Mouse (Mus musculus): ENCODE data around the gene Rbck1. TPM values are rescaled to one million over a fixed set of nuclear protein-coding genes. Genes with fewer than 3 reads are reported as not detected.
A peak's percentile ranks its signal among the peaks of the same experiment; 100 is the strongest.

Rbck1 gene
- 98.1 and 98.2 TPM in 2 replicates for polyA plus RNA-seq (2016; fragmentation: Nextera tagmentation; extraction: Ambion mirVana)

- peak within 1 kb of the TSS; percentile 90 for H3K4me3 ChIP-seq
- peaks cover 6% of the 10 kb centered on the region for H3K27me3 ChIP-seq (ENCODE audit: poor library complexity, severe bottlenecking)
- under 1% methylated on average over 54 of the region's 54 CpGs for WGBS
- peaks cover 35% of the 10 kb centered on the region for H3K4me1 ChIP-seq
- peak within 1 kb of the TSS; percentile 93 for H3K27ac ChIP-seq
- H3K36me3 ChIP-seq (replicated peaks) = peaks cover 35% of the 10 kb centered on the region
- peak; percentile 89 for DNase-seq (ENCODE audit: extremely low spot score, low spot score)
- no peaks in the 10 kb centered on the region for H3K9me3 ChIP-seq
Observed at GRCm38 (mm10) chr2:152332101-152332825, at the start of gene Rbck1. Gene Rbck1 (minus strand): TSS chr2:152332653.

DNA sequence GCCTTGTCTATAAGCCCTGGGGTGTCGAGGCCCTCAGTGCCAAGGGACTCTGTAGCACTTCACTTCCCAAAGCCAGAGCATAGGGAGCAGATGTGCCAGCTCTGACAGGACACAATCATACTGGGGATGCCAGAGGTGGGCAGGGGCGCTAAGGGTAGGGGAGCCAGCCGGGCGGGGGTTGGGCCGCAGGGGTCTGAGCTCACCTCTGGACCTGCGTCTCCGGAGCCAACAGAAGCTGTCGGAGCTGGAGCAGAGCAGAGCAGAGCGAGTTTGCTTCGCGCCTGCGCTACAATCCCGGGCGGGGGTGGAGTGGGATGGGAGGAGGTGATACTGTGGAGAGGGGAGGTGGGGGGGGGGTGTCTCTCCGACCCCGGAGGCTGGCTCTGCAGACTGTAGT is 43.9 kb upstream of the Rbck1 start, which contains the start of gene Nrsn2:
Nrsn2 (minus strand) TSS at position 294 of the 397 bp plus-strand sequence.
- DNase-seq (ENCODE audit: extremely low spot score, low spot score) = peak; percentile 26
- H3K27me3 ChIP-seq (ENCODE audit: poor library complexity, severe bottlenecking) = peaks cover 56% of the 10 kb centered on the region
- H3K4me1 ChIP-seq = peaks cover 29% of the 10 kb centered on the region
- peak within 1 kb of the TSS; percentile 76 for H3K27ac ChIP-seq
- H3K4me3 ChIP-seq = peak within 1 kb of the TSS; percentile 44
- H3K9me3 ChIP-seq = no peaks in the 10 kb centered on the region
- WGBS = 3% methylated on average over 16 of the region's 16 CpGs
- no peaks in the 10 kb centered on the region for H3K36me3 ChIP-seq (replicated peaks)

GRCm38 (mm10) chr2:152375652-152376344 is 43.3 kb upstream of the Rbck1 start:
- H3K4me3 ChIP-seq = peak overlapping the region; percentile 44
- DNase-seq (ENCODE audit: extremely low spot score, low spot score) = peak; percentile 64
- no peaks in the 10 kb centered on the region for H3K9me3 ChIP-seq
- no peaks in the 10 kb centered on the region for H3K36me3 ChIP-seq (replicated peaks)
- H3K27ac ChIP-seq = peak overlapping the region; percentile 76
- H3K27me3 ChIP-seq (ENCODE audit: poor library complexity, severe bottlenecking) = peaks cover 56% of the 10 kb centered on the region
- H3K4me1 ChIP-seq = peaks cover 29% of the 10 kb centered on the region
- WGBS = 2% methylated on average over 21 of the region's 21 CpGs

- Histone ChIP-seq H3K27me3 (ENCODE audit: poor library complexity, severe bottlenecking) (peaks cover 63% of the 10 kb centered on the region), H3K4me3 (no peak overlapping the region), H3K4me1 (peaks cover 39% of the 10 kb centered on the region), H3K36me3 (replicated peaks) (no peaks in the 10 kb centered on the region), H3K27ac (no peak overlapping the region), H3K9me3 (no peaks in the 10 kb centered on the region)
- WGBS = 89% methylated on average over 9 of the region's 9 CpGs
- DNase-seq (ENCODE audit: extremely low spot score, low spot score) = no peak
Observed at GRCm38 (mm10) chr2:152373547-152373946, 41.1 kb upstream of the Rbck1 start.

GRCm38 (mm10) chr2:152372661-152373060 is 40.2 kb upstream of the Rbck1 start:
- no peak overlapping the region for H3K27ac ChIP-seq
- no peaks in the 10 kb centered on the region for H3K36me3 ChIP-seq (replicated peaks)
- no peaks in the 10 kb centered on the region for H3K9me3 ChIP-seq
- no peak overlapping the region for H3K4me3 ChIP-seq
- WGBS = 72% methylated on average over 4 of the region's 4 CpGs
- peaks cover 39% of the 10 kb centered on the region for H3K4me1 ChIP-seq
- H3K27me3 ChIP-seq (ENCODE audit: poor library complexity, severe bottlenecking) = peaks cover 54% of the 10 kb centered on the region
- DNase-seq (ENCODE audit: extremely low spot score, low spot score) = no peak

GRCm38 (mm10) chr2:152372104-152372503 is 39.7 kb upstream of the Rbck1 start:
- Histone ChIP-seq H3K27me3 (ENCODE audit: poor library complexity, severe bottlenecking) (peaks cover 48% of the 10 kb centered on the region), H3K4me1 (peaks cover 39% of the 10 kb centered on the region), H3K9me3 (no peaks in the 10 kb centered on the region), H3K36me3 (replicated peaks) (no peaks in the 10 kb centered on the region), H3K4me3 (no peak overlapping the region), H3K27ac (no peak overlapping the region)
- no peak for DNase-seq (ENCODE audit: extremely low spot score, low spot score)
- WGBS = 90% methylated on average over 7 of the region's 7 CpGs

GRCm38 (mm10) chr2:152368532-152369140 is 36.2 kb upstream of the Rbck1 start:
- H3K9me3 ChIP-seq = no peaks in the 10 kb centered on the region
- no peaks in the 10 kb centered on the region for H3K36me3 ChIP-seq (replicated peaks)
- peaks cover 14% of the 10 kb centered on the region for H3K4me1 ChIP-seq
- peak; percentile 73 for DNase-seq (ENCODE audit: extremely low spot score, low spot score)
- no peak overlapping the region; the same call in 1 of the 2 replicates for H3K4me3 ChIP-seq
- H3K27me3 ChIP-seq (ENCODE audit: poor library complexity, severe bottlenecking) = peaks cover 14% of the 10 kb centered on the region
- 30% methylated on average over 14 of the region's 14 CpGs for WGBS
- no peak overlapping the region for H3K27ac ChIP-seq

GRCm38 (mm10) chr2:152367917-152368316 is 35.5 kb upstream of the Rbck1 start:
- 90% methylated on average over 5 of the region's 5 CpGs for WGBS

DNA sequence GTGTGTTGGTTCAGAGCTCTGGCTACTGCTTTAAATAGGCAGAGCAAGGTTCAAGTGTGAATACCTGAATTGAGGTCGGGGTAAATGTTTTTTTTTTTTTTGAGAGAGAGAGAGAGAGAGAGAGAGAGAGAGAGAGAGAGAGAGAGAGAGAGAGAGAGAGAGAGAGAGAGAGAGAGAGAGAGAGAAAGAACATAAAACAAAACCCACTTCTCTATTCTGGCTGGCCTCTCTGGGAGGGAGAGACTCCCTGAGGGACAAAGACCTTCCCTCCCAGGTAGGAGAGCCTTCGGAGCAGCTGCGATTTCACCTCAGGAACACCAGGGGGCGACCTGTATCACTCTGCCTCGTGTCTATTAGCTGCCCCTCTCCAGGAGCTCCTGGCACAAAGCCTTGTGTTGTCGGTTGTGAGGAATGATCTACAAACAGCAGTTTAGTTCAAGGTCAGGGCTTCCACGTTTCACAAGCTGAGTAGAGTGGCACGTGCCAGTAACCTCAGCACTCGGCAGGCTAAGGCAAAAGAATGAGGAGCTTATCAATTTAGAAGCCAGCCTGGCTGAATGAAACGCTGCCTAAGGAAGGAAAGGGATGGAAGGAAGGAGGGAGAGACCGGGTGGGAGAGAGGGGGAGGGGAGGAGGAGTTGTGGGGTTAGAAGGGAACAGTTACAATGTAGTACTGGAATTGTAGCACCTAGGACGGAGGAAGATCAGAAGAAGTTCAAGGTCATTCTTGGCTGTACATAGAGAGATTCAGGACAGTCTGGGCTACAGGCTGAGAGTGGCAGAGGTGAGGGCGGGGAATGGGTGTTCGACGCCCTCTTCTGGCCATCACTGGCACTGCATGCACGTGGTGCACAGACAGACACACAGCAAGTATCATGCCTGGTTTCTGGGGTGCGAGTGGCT is 31.0 kb upstream of the Rbck1 start:
- H3K27ac ChIP-seq = peak overlapping the region; percentile 85
- H3K4me3 ChIP-seq = peak overlapping the region; percentile 34

More at GRCm38 (mm10) chr2:152367917-152368316, 35.5 kb upstream of the Rbck1 start:
- Histone ChIP-seq H3K36me3 (replicated peaks) (no peaks in the 10 kb centered on the region), H3K4me1 (peaks cover 17% of the 10 kb centered on the region), H3K4me3 (no peak overlapping the region), H3K27ac (no peak overlapping the region), H3K27me3 (ENCODE audit: poor library complexity, severe bottlenecking) (peaks cover 11% of the 10 kb centered on the region), H3K9me3 (no peaks in the 10 kb centered on the region)
- DNase-seq (ENCODE audit: extremely low spot score, low spot score) = no peak

DNA sequence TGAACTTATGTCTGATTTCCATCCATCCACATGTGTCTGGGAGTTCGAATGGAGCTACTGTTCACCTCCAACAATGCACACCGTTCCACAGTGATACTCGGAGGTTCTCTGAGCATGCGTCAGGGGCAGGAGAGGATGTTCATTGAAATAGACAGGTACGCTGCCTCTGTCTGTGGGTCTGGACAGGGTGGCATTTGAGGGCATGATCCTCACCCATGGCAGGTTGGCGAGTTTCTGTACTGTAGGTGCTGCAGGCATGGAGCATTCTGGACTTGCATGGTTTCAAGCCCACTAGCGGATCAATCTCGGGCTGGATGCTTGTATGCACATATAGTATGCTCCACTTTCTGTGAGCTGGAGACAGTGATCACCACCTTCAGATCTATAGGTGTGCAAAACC is 28.7 kb upstream of the Rbck1 start:
- H3K4me1 ChIP-seq = peaks cover 7% of the 10 kb centered on the region
- WGBS = 90% methylated on average over 8 of the region's 8 CpGs
- no peak overlapping the region for H3K27ac ChIP-seq
- DNase-seq (ENCODE audit: extremely low spot score, low spot score) = no peak
- no peaks in the 10 kb centered on the region for H3K36me3 ChIP-seq (replicated peaks)
- H3K27me3 ChIP-seq (ENCODE audit: poor library complexity, severe bottlenecking) = no peaks in the 10 kb centered on the region
- no peaks in the 10 kb centered on the region for H3K9me3 ChIP-seq
- no peak overlapping the region for H3K4me3 ChIP-seq

More for the DNA sequence above, 31.0 kb upstream of the Rbck1 start:
- Histone ChIP-seq H3K9me3 (no peaks in the 10 kb centered on the region), H3K27me3 (ENCODE audit: poor library complexity, severe bottlenecking) (no peaks in the 10 kb centered on the region), H3K36me3 (replicated peaks) (no peaks in the 10 kb centered on the region), H3K4me1 (peaks cover 7% of the 10 kb centered on the region)
- DNase-seq (ENCODE audit: extremely low spot score, low spot score) = peak; percentile 79
- 12% methylated on average over 17 of the region's 17 CpGs for WGBS

DNA sequence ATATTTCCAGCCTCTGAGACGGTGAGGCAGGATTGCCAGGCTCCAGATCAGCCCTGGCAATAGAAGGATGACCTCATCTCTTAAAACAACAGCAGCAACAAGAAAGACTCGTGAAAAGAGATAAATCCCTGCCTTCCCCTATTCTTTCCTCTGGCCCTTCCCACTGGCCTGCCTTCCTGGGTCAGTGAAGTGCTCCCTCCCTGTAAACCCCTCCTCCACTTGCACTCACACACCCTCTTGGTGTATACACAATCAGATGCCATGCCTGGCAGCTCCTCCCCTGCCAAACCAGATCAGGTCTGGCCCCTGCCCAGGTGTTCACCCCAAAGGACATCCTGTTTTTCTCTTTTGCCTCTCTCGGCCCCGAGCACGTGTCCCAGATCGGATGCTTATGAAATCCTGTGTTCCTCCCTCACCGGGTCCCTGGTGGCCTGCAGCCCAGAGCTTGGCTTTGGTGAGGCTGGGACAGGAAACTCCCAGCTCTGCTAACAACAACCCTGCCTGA is 27.9 kb upstream of the Rbck1 start:
- Histone ChIP-seq H3K36me3 (replicated peaks) (no peaks in the 10 kb centered on the region), H3K27ac (no peak overlapping the region), H3K9me3 (no peaks in the 10 kb centered on the region), H3K4me1 (peaks cover 7% of the 10 kb centered on the region), H3K27me3 (ENCODE audit: poor library complexity, severe bottlenecking) (no peaks in the 10 kb centered on the region), H3K4me3 (no peak overlapping the region)
- WGBS = 66% methylated on average over 7 of the region's 7 CpGs
- DNase-seq (ENCODE audit: extremely low spot score, low spot score) = no peak

DNA sequence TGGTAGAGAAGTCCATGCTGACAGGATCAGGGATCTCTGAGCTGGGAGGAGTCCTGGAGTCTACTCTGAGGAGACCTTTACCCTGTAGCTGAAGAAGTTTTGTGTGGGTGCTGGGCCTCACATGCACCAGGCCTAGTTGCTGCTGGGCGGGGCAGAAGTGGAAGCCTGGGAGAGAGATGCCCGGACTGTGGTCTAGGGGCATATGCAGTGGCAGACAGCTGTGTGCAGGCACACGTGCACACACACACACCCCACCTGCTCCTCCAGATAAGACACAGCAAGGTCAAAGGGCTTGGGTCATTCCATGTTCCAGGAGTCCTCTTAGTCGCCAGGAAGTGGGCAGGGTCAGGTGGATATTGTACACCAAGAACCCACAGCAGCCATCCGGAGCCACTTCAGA is 27.2 kb upstream of the Rbck1 start:
- Histone ChIP-seq H3K27me3 (ENCODE audit: poor library complexity, severe bottlenecking) (no peaks in the 10 kb centered on the region), H3K4me1 (peaks cover 7% of the 10 kb centered on the region), H3K27ac (no peak overlapping the region), H3K9me3 (no peaks in the 10 kb centered on the region), H3K4me3 (no peak overlapping the region), H3K36me3 (replicated peaks) (no peaks in the 10 kb centered on the region)
- 77% methylated on average over 5 of the region's 5 CpGs for WGBS
- no peak for DNase-seq (ENCODE audit: extremely low spot score, low spot score)

Measured in forebrain, embryonic 10.5 days (tissue).